Mouse (Mus musculus) embryo, embryonic 10.5 days (tissue): ENCODE data around the gene Kin.
A peak's percentile ranks its signal among the peaks of the same experiment; 100 is the strongest.

ENCODE experiments used
- DNase-seq: peaks from one replicate; pipeline ENCODE4 v3.0.0-alpha.2; 2015; ENCODE audit warnings: low spot score

The Kin gene

GRCm38 (mm10) chr2:10080310-10081010 is at the start of gene Kin, which contains the start of gene Atp5c1:
TSS of gene Kin (plus strand) at chr2:10080593.
TSS of gene Atp5c1 (minus strand) at chr2:10080510.
- DNase-seq = peak; percentile 98

- DNase-seq = no peak
These were observed 46.7 kb upstream of the Kin start for GRCm38 (mm10) chr2:10033684-10034083.

- no peak for DNase-seq
These were observed 45.4 kb upstream of the Kin start for GRCm38 (mm10) chr2:10034976-10035375.

DNA sequence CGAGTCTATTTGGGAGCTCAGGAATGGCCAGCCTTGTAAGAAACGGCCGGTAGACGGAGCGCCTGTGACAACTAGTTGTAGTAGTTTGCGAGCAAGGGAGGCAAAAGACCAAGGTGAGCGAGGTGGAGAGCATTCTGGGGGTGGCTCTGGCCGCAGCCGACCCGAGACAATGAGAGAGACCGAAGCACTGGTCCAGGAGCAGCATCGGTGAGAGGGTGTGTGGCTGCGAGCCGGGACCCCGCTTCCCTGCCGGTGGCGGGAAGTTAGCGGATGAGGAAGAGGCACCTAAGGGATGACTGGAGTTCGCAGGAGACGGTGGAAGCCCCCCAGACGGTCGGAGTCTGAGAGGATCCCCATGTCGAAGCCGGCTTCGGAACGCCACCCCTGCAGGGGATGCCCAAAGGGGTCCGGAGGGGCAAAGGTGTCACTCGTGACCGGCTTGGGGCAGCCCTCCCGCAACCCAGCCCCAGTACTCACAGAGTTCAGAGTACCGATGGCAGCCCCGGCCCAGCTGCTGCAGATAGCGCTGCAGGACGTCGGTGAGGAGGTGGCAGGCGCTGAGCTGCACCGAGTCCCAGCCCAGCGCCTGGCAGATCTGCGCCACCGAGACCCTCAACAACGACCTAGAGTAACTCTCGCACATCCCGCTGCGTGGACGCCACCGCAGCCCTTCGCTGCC is 32.5 kb upstream of the Kin start:
- peak; percentile 67 for DNase-seq

DNA sequence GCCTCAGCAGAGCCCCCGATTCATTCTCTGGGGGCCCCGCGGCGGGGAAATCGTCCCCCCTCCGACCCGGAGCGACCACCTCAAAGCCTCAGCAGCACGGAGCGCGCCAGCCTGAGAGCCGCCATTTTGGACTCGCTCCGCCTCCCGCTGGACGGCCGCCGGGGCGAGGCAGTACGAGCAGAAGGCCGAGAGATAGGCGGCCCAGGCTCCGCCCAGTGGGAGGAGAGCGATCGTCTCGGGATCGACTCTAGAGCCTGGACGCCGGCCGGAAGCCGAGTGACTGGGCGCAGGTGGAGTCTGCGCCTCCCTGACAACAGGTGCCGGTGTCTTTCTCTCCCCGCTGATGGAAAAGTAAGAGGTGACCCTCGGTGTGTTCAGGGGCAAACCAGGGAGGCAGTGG is 31.9 kb upstream of the Kin start, which contains the start of gene Taf3:
Gene Taf3, minus strand, starts transcription at position 136 of the 400 bp plus-strand sequence.
- peak; percentile 95 for DNase-seq

DNA sequence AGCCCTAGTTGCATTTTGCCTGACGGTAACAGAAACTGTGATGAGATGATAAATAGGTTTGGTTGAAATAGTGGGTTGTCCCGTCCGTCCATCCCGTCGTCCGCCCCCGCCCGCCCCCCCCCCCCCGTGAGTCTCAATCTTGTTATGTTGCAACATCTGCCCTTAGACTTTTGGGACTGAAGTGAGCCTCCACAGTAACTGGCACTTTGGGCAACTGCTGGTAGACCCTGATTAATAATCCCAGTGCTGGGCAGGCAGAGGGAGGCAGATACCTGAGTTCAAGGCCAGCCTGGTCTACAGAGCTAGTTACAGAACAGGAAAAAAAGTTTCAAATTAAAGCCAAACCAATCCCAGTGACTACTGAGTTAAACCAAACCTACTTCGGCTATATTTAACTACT is 30.9 kb upstream of the Kin start:
- no peak for DNase-seq

DNA sequence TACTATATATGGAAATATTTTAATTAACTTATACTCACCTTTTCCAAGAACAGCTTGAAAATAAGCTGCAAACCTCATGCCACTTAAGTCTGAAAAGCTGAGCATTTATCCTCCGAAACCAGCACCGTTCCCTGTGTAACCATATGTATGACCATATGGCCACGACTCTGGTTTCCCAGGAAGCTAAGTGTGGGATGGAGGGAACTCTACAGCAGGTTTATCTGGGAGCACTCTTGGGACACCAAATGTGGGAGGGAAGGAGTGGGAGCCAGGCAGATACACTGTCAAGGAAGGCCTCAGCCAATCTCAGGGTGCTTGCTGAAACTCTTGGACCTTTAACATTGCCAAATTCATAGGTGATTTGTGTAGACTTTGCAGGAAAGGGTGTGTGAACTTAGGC is 29.5 kb upstream of the Kin start:
- DNase-seq = no peak

GRCm38 (mm10) chr2:10051996-10052395 is 28.4 kb upstream of the Kin start:
- no peak for DNase-seq

DNA sequence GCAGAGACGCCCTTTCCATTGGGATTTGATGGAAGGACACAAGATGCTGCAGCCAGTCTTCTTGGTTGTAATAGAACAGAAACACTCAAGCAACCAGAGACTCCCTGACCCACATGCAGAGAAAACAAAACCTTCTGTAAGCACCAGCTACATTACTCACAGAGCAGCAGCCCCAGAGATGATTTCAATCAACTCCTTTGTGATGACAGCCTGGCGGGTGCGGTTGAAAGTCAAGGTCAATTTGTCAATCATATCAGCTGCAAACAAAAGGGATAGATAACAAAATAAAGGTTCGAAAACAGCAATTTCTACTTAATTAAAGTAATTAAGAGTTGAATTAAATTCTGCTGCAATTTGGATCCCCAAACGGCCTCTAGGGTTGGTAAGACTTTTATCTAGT is 21.6 kb upstream of the Kin start:
- no peak for DNase-seq

DNA sequence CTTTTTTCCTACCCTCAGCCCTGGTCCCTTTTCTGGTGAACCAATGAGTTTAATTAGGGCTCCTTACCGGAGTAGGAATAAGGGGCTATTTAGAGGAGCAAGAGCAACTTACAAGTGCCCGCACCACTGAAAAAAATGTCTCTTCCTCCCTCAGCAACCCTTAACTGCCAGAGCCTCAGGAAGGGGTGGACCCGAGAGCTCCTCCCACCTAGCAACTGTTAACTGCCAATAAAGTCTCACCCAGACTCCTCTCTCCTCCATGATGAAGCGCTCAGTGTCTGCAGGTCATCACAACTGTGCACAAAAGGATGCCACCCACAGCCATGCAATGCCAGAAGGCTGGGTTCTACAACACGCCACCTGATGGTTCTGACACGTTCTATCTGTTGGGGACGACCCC is 8.6 kb upstream of the Kin start:
- DNase-seq = no peak

DNA sequence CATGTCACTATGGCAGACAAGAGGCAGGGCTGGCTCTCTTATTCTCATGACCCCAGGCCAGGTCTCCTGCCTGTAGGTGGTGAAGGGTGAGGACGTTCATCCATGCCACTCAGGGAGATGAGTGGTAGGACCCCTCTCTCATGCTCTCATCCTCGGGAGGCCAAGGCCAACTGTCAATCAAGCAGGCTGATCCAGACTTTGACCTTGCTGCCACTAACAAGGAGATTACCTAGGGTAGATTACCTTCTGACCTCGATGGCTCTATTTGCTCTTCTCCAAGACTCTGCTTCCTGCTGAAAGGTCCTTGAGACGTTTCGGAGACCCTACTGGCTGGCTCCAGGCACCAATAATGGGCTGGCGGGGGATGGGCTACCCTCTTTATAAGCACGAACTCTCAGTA is 5.9 kb upstream of the Kin start:
- no peak for DNase-seq

DNA sequence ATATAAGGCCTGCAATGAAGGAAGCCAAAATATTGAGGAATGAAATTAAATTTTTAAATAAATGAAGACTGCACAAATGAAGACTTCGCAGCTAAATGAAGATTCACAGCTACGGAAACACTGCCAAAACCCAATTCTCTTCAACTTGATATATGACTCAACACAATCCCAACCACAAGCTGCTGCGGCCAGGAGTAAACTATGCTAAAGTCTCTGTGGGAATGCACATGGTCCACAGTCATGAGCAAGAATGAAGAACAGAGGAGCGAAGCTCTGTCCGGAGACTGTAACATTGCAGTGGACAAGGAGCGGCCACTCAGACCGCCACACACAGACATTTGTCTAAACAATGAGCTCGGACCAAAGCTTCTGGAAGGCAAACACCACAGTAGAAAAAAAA is 3.7 kb upstream of the Kin start:
- DNase-seq = no peak

GRCm38 (mm10) chr2:10079745-10080309 is 566 bp upstream of the Kin start:
- DNase-seq = no peak

DNA sequence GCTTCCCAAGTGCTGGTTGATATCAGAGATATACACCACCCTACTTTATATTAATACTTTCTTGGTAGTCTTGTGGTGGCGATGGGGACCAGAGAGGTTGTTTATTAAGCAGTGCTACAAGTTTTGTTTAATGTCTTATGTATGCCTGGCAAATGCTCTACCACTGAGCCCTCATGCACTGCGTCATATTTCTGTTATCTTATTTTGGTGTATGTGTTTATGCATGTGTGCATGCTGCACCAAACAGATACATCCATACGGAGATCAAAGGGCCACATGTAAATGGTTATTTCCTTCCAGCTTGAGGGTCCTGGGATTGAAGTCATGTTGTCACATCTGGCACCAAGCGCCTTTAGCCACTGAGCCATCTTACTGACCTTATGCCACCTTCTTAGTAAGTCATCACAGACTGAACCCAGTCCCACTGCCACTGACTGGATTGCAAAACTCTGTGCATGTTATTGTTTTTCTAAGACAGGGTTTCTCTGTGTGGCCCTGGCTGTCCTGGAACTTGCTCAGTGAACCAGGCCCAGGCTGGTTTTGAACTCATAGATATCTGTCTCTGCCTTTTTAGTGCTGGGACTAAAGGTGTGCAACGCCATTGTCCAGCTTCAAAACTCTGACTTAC is 1.2 kb downstream of the Kin start:
- DNase-seq = no peak

DNA sequence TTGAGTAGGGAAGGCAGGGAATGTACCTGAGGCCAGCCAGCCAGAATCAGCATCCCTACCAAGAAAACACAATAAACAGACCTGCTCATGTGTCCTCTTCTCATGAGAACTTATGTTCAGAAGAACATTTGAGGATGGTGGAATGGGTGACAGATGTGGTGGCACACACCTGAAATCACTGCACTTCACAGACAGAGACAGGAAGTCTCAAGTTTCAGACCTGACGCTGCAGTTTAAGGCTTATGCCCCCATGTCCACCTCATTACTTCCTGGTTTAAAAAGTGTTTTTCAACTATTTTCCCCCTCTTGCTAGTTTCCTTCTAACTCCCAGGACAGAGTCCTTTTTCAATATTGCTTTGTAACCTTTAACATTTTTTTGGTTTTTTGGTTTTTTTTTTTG is 2.3 kb downstream of the Kin start:
- no peak for DNase-seq

- DNase-seq = no peak
These were observed 7.0 kb downstream of the Kin start for GRCm38 (mm10) chr2:10087256-10087850.

DNA sequence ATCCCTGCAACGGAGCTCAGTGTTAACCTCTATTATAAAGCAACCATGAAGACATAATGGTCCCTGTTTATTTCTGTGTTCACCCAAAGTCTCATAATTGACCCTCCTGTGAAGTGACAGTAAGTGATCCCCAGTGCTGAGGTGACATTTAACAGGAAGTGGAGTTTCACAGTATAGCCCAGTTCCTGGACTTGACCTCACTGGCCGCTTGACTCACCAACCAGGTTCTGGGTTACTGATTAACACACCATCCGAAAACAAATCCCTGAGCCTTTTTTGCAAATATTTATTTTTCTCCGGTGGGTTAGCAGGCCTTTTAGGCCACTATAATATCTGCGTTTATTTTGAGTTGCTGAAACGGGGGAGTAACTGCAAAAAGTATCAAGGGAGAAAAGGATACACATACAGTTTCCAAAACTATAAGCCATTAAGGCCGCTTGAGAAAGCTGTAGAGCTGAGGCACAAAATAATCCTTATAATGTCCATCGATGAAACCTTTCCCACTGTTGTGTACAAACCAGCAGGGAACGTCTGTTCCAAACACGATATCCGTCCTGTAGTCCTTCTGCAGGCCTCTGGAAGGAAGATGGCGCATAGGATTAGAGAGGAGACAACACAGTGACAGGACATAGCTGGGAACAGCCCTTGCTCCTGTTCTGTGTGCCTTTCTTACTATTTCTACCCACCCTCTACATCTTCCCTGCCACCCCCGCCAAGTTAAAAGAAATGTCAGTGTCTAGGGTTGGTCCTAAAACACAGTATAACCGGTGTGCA is 14.1 kb downstream of the Kin start:
- no peak for DNase-seq

DNA sequence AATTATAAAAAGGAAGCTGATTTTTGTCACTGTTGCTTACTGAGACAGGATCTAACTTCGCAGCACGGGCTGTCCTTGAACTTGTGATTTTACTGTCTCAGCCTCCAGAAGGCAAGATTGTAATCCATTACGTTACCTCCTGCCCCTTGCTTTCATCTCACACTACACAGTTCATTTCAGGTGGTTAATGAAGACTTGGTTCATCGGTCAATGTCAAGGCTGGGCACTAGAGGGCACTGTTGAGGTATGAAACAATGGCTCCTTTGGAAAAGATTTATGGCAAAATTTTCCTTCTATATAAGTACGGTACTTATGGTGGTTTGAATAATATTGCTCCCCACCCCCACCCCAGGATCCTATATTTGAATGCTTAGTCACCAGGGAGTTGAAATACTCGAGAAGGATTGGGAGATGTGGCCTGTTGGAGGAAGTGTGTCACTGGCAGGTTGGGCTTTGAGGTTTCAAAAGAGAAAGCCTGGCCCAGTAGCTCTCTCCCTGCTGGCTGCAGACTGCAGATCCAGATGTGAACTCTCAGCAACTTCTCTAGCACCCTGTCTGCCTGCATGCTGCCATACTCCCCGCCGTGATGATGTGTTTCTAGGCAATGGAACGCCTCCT is 18.3 kb downstream of the Kin start:
- DNase-seq = peak; percentile 81

- no peak for DNase-seq
These were observed 20.1 kb downstream of the Kin start for GRCm38 (mm10) chr2:10100471-10100870.

- peak; percentile 70 for DNase-seq
These were observed 20.8 kb downstream of the Kin start for GRCm38 (mm10) chr2:10101180-10101579.

DNA sequence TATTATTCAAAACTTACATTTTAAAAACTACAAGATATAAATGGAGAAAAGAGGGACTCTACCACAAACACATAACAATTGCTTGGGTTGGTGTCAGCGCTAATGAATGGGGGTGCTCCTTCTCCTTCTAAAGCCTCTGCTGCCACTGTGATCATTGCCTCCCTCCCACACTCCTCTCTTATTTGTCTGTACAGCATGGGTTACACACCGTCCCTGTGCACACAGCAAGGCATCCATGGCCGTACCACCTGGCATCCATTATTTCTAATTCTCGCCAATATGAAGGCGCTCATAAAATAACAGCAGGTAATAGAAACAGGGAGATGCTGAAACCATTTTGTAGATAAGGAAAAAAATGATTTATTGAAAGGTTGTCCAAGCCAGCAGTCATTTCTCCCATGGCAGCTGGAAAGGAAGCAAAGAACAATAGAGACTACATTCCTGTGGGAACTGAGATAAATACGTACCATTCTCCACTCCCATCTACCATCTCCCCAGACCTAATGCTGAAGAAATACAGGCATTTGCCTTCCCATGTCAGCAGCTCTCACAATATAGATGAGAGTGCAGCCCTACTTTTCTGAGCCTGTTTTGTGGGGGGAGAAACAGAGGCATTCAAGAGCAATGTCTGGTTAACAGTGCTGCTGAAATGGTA is 28.3 kb downstream of the Kin start:
- DNase-seq = no peak
